Mouse (Mus musculus): Measurements from ENCODE around the gene Lgr5.

DNA sequence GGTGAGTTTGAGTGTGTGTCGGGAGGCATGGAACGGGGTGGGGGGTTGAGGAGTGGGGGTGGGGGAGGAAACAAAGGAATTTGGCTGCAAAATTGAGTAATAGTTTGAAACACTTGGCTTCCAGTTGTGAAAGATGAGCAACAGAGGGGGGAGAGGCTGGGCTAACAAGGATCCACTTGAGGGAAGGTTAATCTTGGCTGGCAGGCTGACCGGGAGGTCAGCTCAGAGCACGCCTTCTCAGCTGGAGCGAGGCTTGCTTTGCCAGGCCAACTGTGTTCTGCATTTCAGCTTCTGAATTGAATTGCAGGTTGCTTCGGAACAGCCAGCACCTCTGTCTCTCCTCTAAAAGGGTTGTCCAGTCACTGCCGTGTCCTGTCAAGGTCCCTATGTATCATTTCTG lies 8.1 kb downstream of the Lgr5 start:
- no peak for TF ChIP-seq CTCF (IDR thresholded peaks at IDR 0.05; ENCODE audit: low read depth, low read length)
- no peak for TF ChIP-seq GATA1 (IDR thresholded peaks at IDR 0.05; ENCODE audit: borderline replicate concordance, low read length)
